Mouse (Mus musculus) large intestine, adult 2 months (tissue): ENCODE measurements at regions not wholly inside any gene's neighbourhood (a gene's known extent, or its start where the extent isn't known, plus 50 kb on each side); places are given as distances from the start of the nearest gene placed in this dataset.

Experiments
- DNase-seq: peaks from one replicate; pipeline ENCODE4 v3.0.0-alpha.2; 2012; ENCODE audit warnings: low read depth, low spot score
- WGBS: fragments of 180-500 bp; shearing (Covaris S2); methylation state at CpG from one replicate; pipeline ENCODE4 v1.1.7; 2018; 5-methylcytosine and 5-hydroxymethylcytosine counted together

- DNase-seq, result no peak
- 64% methylated on average over 11 of the region's 11 CpGs for WGBS
Observed at GRCm38 (mm10) chr4:81762592-81763229, 320.1 kb upstream of the Mpdz start.

GRCm38 (mm10) chr4:81757905-81758304 is 315.3 kb upstream of the Mpdz start:
- no peak for DNase-seq
- WGBS, result 46% methylated on average over 1 of the region's 1 CpGs

- no peak for DNase-seq
- 21% methylated on average over 18 of the region's 18 CpGs for WGBS
Observed at GRCm38 (mm10) chr4:81744629-81745509, 302.3 kb upstream of the Mpdz start.

- DNase-seq, result no peak
- WGBS, result 75% methylated on average over 8 of the region's 8 CpGs
Observed at GRCm38 (mm10) chr4:81743978-81744628, 301.5 kb upstream of the Mpdz start.

- no peak for DNase-seq
- whole genome bisulfite sequencing, result 58% methylated on average over 4 of the region's 4 CpGs
Observed at GRCm38 (mm10) chr4:81742536-81743459, 300.2 kb upstream of the Mpdz start.

GRCm38 (mm10) chr4:81734391-81734790 is 291.8 kb upstream of the Mpdz start:
- WGBS, result 98% methylated on average over 2 of the region's 2 CpGs
- no peak for DNase-seq

GRCm38 (mm10) chr4:81730386-81730785 is 287.8 kb upstream of the Mpdz start:
- 35% methylated on average over 2 of the region's 2 CpGs for WGBS
- no peak for DNase-seq

GRCm38 (mm10) chr4:81728961-81729360 is 286.3 kb upstream of the Mpdz start:
- 85% methylated on average over 3 of the region's 3 CpGs for WGBS
- no peak for DNase-seq

GRCm38 (mm10) chr4:81727735-81728581 is 285.3 kb upstream of the Mpdz start:
- DNase-seq, result no peak

GRCm38 (mm10) chr4:81726761-81727723 is 284.4 kb upstream of the Mpdz start:
- DNase-seq, result no peak
- 78% methylated on average over 16 of the region's 16 CpGs for WGBS

More at GRCm38 (mm10) chr4:81727735-81728581, 285.3 kb upstream of the Mpdz start:
- 82% methylated on average over 12 of the region's 12 CpGs for WGBS

GRCm38 (mm10) chr4:81724751-81725150 is 282.1 kb upstream of the Mpdz start:
- WGBS, result 97% methylated on average over 2 of the region's 2 CpGs
- no peak for DNase-seq

GRCm38 (mm10) chr4:81712378-81712777 is 269.8 kb upstream of the Mpdz start:
- 58% methylated on average over 1 of the region's 1 CpGs for WGBS
- DNase-seq, result no peak

- DNase-seq, result no peak
Observed at GRCm38 (mm10) chr4:81695182-81695581, 252.6 kb upstream of the Mpdz start.

GRCm38 (mm10) chr4:81677205-81677604 is 234.6 kb upstream of the Mpdz start:
- DNase-seq, result no peak
- 75% methylated on average over 2 of the region's 2 CpGs for WGBS

GRCm38 (mm10) chr4:81674871-81675270 is 232.3 kb upstream of the Mpdz start:
- 83% methylated on average over 2 of the region's 2 CpGs for WGBS
- no peak for DNase-seq

GRCm38 (mm10) chr4:81673398-81674265 is 231.0 kb upstream of the Mpdz start:
- no peak for DNase-seq
- 49% methylated on average over 4 of the region's 4 CpGs for WGBS

GRCm38 (mm10) chr4:81671986-81672385 is 229.4 kb upstream of the Mpdz start:
- 15% methylated on average over 2 of the region's 2 CpGs for WGBS
- no peak for DNase-seq
